Mouse (Mus musculus): ENCODE data around the gene Spata9. TPM values are rescaled to one million over a fixed set of nuclear protein-coding genes. Genes with fewer than 3 reads are reported as not detected.

Spata9 gene
- polyA plus RNA-seq, 1 experiment from 2014 or later: 0.36 TPM

GRCm38 (mm10) chr13:75943189-75944043 is 23.5 kb upstream of the Spata9 start, which contains the start of gene Rhobtb3:
Gene Rhobtb3, minus strand, starts transcription at chr13:75943925.
- Histone ChIP-seq H3K4me3 (replicated peaks) (peak within 1 kb of the TSS; percentile 84), H3K27ac (replicated peaks) (peak within 1 kb of the TSS; percentile 98), H3K27me3 (no peaks in the 10 kb centered on the region), H3K4me2 (replicated peaks) (peak within 1 kb of the TSS; percentile 54), H3K36me3 (peaks cover 15% of the 10 kb centered on the region), H3K4me1 (peaks cover 16% of the 10 kb centered on the region), H3K9me3 (replicated peaks) (no peaks in the 10 kb centered on the region), H3K9ac (peak within 1 kb of the TSS; percentile 87)
- ATAC-seq (ENCODE audit: insufficient number of reproducible peaks, low FRiP score, low TSS enrichment, low read depth): peak; percentile 89
- WGBS: under 1% methylated on average over 101 of the region's 110 CpGs

- peak overlapping the region; percentile 98 for H3K27ac ChIP-seq (replicated peaks)
- H3K4me2 ChIP-seq (replicated peaks): peak overlapping the region; percentile 54
- H3K9me3 ChIP-seq (replicated peaks): no peaks in the 10 kb centered on the region
- peak overlapping the region; percentile 87 for H3K9ac ChIP-seq
- under 1% methylated on average over 7 of the region's 7 CpGs for WGBS
- no peak for ATAC-seq (ENCODE audit: insufficient number of reproducible peaks, low FRiP score, low TSS enrichment, low read depth)
- peaks cover 16% of the 10 kb centered on the region for H3K4me1 ChIP-seq
- H3K36me3 ChIP-seq: peaks cover 7% of the 10 kb centered on the region; the same call in 1 of the 2 replicates
- peak overlapping the region; percentile 84 for H3K4me3 ChIP-seq (replicated peaks)
- H3K27me3 ChIP-seq: no peaks in the 10 kb centered on the region
Observed at GRCm38 (mm10) chr13:75944044-75944820, 22.7 kb upstream of the Spata9 start.

DNA sequence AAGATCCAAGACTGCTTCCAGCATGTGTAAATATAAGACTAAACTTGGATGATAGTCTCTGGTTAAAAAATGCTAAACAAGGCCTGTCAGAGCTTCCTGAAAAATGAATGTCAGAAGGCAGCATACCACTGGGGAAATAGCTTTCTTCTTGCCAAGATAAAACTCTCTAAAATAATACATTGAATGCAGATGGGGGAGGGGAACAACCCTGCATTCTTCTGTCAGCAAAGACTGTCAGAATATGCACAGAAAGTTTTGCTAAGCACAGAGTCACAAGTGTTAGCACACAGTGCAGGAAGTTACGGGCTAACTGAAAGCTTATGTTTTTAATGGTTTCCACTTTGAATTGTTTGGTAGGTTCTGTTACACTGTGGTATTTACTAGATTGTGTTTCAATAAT is 16.7 kb upstream of the Spata9 start:
- ATAC-seq (ENCODE audit: insufficient number of reproducible peaks, low FRiP score, low TSS enrichment, low read depth): 0 out of 2 replicates have a peak, but pooled peaks have one; percentile 65
- no peak overlapping the region for H3K4me2 ChIP-seq (replicated peaks)
- no peak overlapping the region for H3K4me3 ChIP-seq (replicated peaks)
- no peaks in the 10 kb centered on the region for H3K27me3 ChIP-seq
- 8% methylated on average over 1 of the region's 1 CpGs for WGBS
- H3K9me3 ChIP-seq (replicated peaks): no peaks in the 10 kb centered on the region
- H3K27ac ChIP-seq (replicated peaks): no peak overlapping the region
- no peak overlapping the region for H3K9ac ChIP-seq
- no peaks in the 10 kb centered on the region for H3K4me1 ChIP-seq
- H3K36me3 ChIP-seq: no peaks in the 10 kb centered on the region

DNA sequence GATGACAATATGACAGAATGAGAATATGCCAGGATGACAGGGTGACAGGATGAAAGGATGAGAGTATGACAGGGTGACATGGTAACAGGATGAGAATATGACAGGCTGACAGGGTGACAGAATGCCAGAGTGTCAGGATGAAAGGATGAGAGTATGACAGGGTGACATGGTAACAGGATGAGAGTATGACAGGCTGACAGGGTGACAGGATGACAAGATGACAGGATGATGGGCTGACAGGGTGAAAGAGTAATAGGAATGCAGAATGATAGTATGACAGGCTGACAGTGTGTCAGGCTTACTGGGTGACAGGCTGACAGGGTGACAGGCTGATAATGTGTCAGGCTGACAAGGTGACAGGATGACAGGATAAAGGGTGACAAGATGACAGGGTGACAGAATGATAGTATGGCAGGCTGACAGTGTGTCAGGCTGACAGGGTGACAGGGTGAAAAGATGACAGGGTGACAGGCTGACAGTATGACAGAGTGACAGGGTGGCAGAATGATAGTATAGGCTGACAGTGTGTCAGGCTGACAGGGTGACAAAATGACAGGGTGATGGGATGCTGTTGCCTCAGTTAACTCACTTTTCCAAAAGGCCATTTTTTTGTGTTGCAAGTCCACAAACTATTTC is 11.5 kb upstream of the Spata9 start:
- Histone ChIP-seq H3K27me3 (no peaks in the 10 kb centered on the region), H3K4me3 (replicated peaks) (no peak overlapping the region), H3K4me1 (no peaks in the 10 kb centered on the region), H3K27ac (replicated peaks) (no peak overlapping the region), H3K9me3 (replicated peaks) (no peaks in the 10 kb centered on the region), H3K4me2 (replicated peaks) (no peak overlapping the region), H3K9ac (no peak overlapping the region), H3K36me3 (no peaks in the 10 kb centered on the region)
- no peak for ATAC-seq (ENCODE audit: insufficient number of reproducible peaks, low FRiP score, low TSS enrichment, low read depth)

DNA sequence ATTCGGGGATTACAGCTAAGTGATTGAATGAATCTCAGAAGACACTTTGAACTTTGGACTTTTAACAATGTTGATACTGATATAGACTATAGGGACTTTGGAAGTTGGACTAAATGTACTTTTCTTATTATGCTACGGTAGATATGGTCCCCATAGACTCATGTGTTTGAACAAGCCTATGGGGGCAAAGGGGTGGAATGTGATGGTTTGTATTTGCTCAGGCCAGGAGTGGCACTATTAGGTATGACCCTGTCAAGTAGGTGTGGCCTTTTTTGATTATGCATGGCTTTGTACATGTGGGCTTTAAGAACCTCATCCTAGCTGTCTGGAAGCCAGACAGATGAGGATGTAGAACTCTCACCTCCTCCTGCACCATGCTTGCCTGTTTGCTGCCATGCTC is 7.5 kb downstream of the Spata9 start:
- WGBS: 86% methylated on average over 2 of the region's 2 CpGs

GRCm38 (mm10) chr13:75975629-75976028 is 8.7 kb downstream of the Spata9 start:
- Histone ChIP-seq H3K4me2 (replicated peaks) (no peak overlapping the region), H3K9ac (no peak overlapping the region), H3K9me3 (replicated peaks) (no peaks in the 10 kb centered on the region), H3K4me3 (replicated peaks) (no peak overlapping the region), H3K36me3 (no peaks in the 10 kb centered on the region), H3K27me3 (no peaks in the 10 kb centered on the region), H3K27ac (replicated peaks) (no peak overlapping the region), H3K4me1 (no peaks in the 10 kb centered on the region)
- WGBS: 66% methylated on average over 1 of the region's 1 CpGs
- ATAC-seq (ENCODE audit: insufficient number of reproducible peaks, low FRiP score, low TSS enrichment, low read depth): no peak

More for the DNA sequence above, 7.5 kb downstream of the Spata9 start:
- Histone ChIP-seq H3K4me2 (replicated peaks) (no peak overlapping the region), H3K4me1 (no peaks in the 10 kb centered on the region), H3K27ac (replicated peaks) (no peak overlapping the region), H3K27me3 (no peaks in the 10 kb centered on the region), H3K4me3 (replicated peaks) (no peak overlapping the region), H3K9ac (no peak overlapping the region), H3K36me3 (no peaks in the 10 kb centered on the region), H3K9me3 (replicated peaks) (no peaks in the 10 kb centered on the region)
- ATAC-seq (ENCODE audit: insufficient number of reproducible peaks, low FRiP score, low TSS enrichment, low read depth): no peak

DNA sequence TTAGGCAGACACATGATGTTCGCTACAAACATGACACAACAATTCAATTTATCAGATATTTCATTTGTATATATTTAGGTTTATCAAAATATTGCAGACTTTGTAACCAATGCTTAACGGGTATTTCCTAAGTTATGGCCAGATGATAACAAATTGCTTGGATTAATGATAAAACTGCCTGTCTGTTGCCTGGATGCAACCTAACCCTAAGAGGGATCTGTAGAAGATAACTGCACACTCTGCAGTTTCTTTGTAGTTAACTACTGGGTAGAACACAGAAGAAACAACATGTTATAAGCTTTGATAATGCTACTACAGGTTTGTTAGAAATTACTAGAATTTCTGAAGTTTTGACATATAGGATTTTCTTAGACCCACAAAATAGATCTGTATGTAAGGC is 9.3 kb downstream of the Spata9 start:
- no peaks in the 10 kb centered on the region for H3K4me1 ChIP-seq
- no peak overlapping the region for H3K27ac ChIP-seq (replicated peaks)
- H3K27me3 ChIP-seq: no peaks in the 10 kb centered on the region
- H3K4me2 ChIP-seq (replicated peaks): no peak overlapping the region
- no peaks in the 10 kb centered on the region for H3K9me3 ChIP-seq (replicated peaks)
- WGBS: 86% methylated on average over 2 of the region's 2 CpGs
- no peak overlapping the region for H3K4me3 ChIP-seq (replicated peaks)
- ATAC-seq (ENCODE audit: insufficient number of reproducible peaks, low FRiP score, low TSS enrichment, low read depth): no peak
- no peak overlapping the region for H3K9ac ChIP-seq
- H3K36me3 ChIP-seq: no peaks in the 10 kb centered on the region

DNA sequence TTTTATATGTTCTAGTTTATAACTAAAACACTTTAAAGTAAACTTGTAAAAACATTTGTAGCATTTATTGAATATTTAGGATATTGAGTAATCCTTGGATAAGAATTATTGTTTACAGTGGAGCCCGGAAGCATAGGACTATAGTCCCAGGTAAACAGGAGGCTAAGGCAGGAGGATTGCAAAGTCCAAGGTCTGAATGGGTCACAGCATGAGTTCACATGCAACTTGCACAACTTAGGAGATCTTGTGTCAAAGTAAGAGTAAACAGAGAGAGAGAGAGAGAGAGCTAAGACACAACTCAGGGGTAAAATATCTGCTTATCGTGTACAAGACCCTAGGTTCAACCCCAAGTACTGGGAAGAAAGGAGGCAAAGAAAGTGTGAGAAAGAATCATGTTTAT is 9.7 kb downstream of the Spata9 start:
- 68% methylated on average over 2 of the region's 2 CpGs for WGBS
- no peak overlapping the region for H3K9ac ChIP-seq
- H3K27ac ChIP-seq (replicated peaks): no peak overlapping the region
- no peak for ATAC-seq (ENCODE audit: insufficient number of reproducible peaks, low FRiP score, low TSS enrichment, low read depth)
- no peaks in the 10 kb centered on the region for H3K9me3 ChIP-seq (replicated peaks)
- no peaks in the 10 kb centered on the region for H3K27me3 ChIP-seq
- no peaks in the 10 kb centered on the region for H3K36me3 ChIP-seq
- no peak overlapping the region for H3K4me3 ChIP-seq (replicated peaks)
- H3K4me1 ChIP-seq: no peaks in the 10 kb centered on the region
- H3K4me2 ChIP-seq (replicated peaks): no peak overlapping the region

- Histone ChIP-seq H3K4me3 (replicated peaks) (no peak overlapping the region), H3K9ac (no peak overlapping the region), H3K9me3 (replicated peaks) (no peaks in the 10 kb centered on the region), H3K4me2 (replicated peaks) (no peak overlapping the region), H3K4me1 (no peaks in the 10 kb centered on the region), H3K36me3 (no peaks in the 10 kb centered on the region), H3K27me3 (no peaks in the 10 kb centered on the region), H3K27ac (replicated peaks) (no peak overlapping the region)
- no peak for ATAC-seq (ENCODE audit: insufficient number of reproducible peaks, low FRiP score, low TSS enrichment, low read depth)
Observed at GRCm38 (mm10) chr13:75981901-75982300, 15.0 kb downstream of the Spata9 start.

GRCm38 (mm10) chr13:75988096-75988495 is 21.1 kb downstream of the Spata9 start:
- no peak for ATAC-seq (ENCODE audit: insufficient number of reproducible peaks, low FRiP score, low TSS enrichment, low read depth)
- Histone ChIP-seq H3K4me3 (replicated peaks) (no peak overlapping the region), H3K9ac (no peak overlapping the region), H3K4me1 (no peaks in the 10 kb centered on the region; the same call in 1 of the 2 replicates), H3K27ac (replicated peaks) (no peak overlapping the region), H3K27me3 (no peaks in the 10 kb centered on the region), H3K4me2 (replicated peaks) (no peak overlapping the region), H3K36me3 (no peaks in the 10 kb centered on the region), H3K9me3 (replicated peaks) (no peaks in the 10 kb centered on the region)
- 74% methylated on average over 1 of the region's 1 CpGs for WGBS

Measured in embryonic facial prominence, embryonic 15.5 days (tissue).